Mouse (Mus musculus) myocyte (in vitro differentiated cells): ENCODE measurements around the gene Myom3.

ENCODE experiments used
- MAX ChIP-seq: IDR thresholded peaks from one replicate; pipeline ENCODE4 v1.6.1; 2011; ENCODE audit warnings: low read depth, mild to moderate bottlenecking, control low read depth
- MYOD1 ChIP-seq, 3 experiments: IDR thresholded peaks; one replicate each; pipeline ENCODE4 v1.6.1; 2011; ENCODE audit warnings: control low read depth in 2 of 3, low read depth in 2 of 3, mild to moderate bottlenecking in 2 of 3, moderate library complexity in 1 of 3; ENCODE audit not compliant: insufficient read length in 2 of 3, control insufficient read depth in 1 of 3
- MYOG ChIP-seq, 3 experiments: IDR thresholded peaks; one replicate each; pipeline ENCODE4 v1.6.1; 2011; ENCODE audit warnings: control low read depth in 2 of 3, low read depth in 2 of 3, mild to moderate bottlenecking in 2 of 3; ENCODE audit not compliant: insufficient read length in 2 of 3, control insufficient read depth in 1 of 3, insufficient read depth in 1 of 3
- POLR2A ChIP-seq: IDR thresholded peaks from one replicate; pipeline ENCODE4 v1.6.1; 2011; ENCODE audit warnings: low read depth, mild to moderate bottlenecking, control low read depth, moderate library complexity; ENCODE audit not compliant: insufficient read length
- POLR2AphosphoS2 ChIP-seq: IDR thresholded peaks from one replicate; pipeline ENCODE4 v1.6.1; 2011; ENCODE audit warnings: low read depth, control low read depth; ENCODE audit not compliant: insufficient read length
- REST ChIP-seq: IDR thresholded peaks from one replicate; pipeline ENCODE4 v1.6.1; 2011; ENCODE audit warnings: mild to moderate bottlenecking, control low read depth, moderate library complexity; ENCODE audit not compliant: insufficient read depth, insufficient read length

GRCm38 (mm10) chr4:135781304-135781703, 21.8 kb downstream of the Myom3 start:
- TF ChIP-seq MAX, result no peak
- no peak for TF ChIP-seq MYOD1 (IDR thresholded peaks at IDR 0.05; ENCODE audit: control insufficient read depth in 1 of 3, insufficient read length in 2 of 3, low read depth in 2 of 3)
- TF ChIP-seq REST, result no peak
- no peak for TF ChIP-seq POLR2A
- no peak for TF ChIP-seq MYOG (IDR thresholded peaks at IDR 0.05; ENCODE audit: control insufficient read depth in 1 of 3, insufficient read depth in 1 of 3, insufficient read length in 2 of 3, low read depth in 2 of 3)
- TF ChIP-seq POLR2AphosphoS2, result no peak
